Mouse (Mus musculus): ENCODE results near the gene Palm2.

- TF ChIP-seq EP300 (optimal IDR thresholded peaks at IDR 0.05) = no peak
- no peak for TF ChIP-seq CTCF (IDR thresholded peaks at IDR 0.05; ENCODE audit: low read depth)
Measured at GRCm38 (mm10) chr4:57625306-57625705, 191.3 kb downstream of the Palm2 start.
